Mouse (Mus musculus): ENCODE measurements around the gene Alkbh3. TPM values are rescaled to one million over a fixed set of nuclear protein-coding genes. Genes with fewer than 3 reads are reported as not detected.

Gene Alkbh3
- polyA plus RNA-seq, 1 experiment from 2014 or later: 64.9 TPM

- H3K4me1 ChIP-seq: no peaks in the 10 kb centered on the region
- H3K4me3 ChIP-seq: no peak overlapping the region
- H3K27ac ChIP-seq (replicated peaks): no peak overlapping the region
- 81% methylated on average over 1 of the region's 1 CpGs for WGBS
- no peak overlapping the region for H3K4me2 ChIP-seq
- H3K36me3 ChIP-seq: no peaks in the 10 kb centered on the region
- H3K9me3 ChIP-seq: no peaks in the 10 kb centered on the region
- peaks cover 35% of the 10 kb centered on the region; the same call in 1 of the 2 replicates for H3K27me3 ChIP-seq (replicated peaks)
- no peak overlapping the region for H3K9ac ChIP-seq
- no peak for ATAC-seq (ENCODE audit: extremely low read depth, insufficient number of reproducible peaks, low FRiP score, low TSS enrichment)
Measured at GRCm38 (mm10) chr2:93963802-93964201, 46.8 kb downstream of the Alkbh3 start.

- peaks cover 54% of the 10 kb centered on the region for H3K27me3 ChIP-seq (replicated peaks)
- H3K9me3 ChIP-seq: no peaks in the 10 kb centered on the region
- no peak overlapping the region for H3K4me3 ChIP-seq
- no peak for ATAC-seq (ENCODE audit: extremely low read depth, insufficient number of reproducible peaks, low FRiP score, low TSS enrichment)
- H3K4me2 ChIP-seq: no peak overlapping the region
- H3K27ac ChIP-seq (replicated peaks): no peak overlapping the region
- H3K4me1 ChIP-seq: 0 out of 2 replicates have a peak, but pooled peaks cover under 1% of the 10 kb centered on the region
- no peak overlapping the region for H3K9ac ChIP-seq
- H3K36me3 ChIP-seq: no peaks in the 10 kb centered on the region
- WGBS: 58% methylated on average over 8 of the region's 8 CpGs
Measured at GRCm38 (mm10) chr2:93961716-93962115, 48.9 kb downstream of the Alkbh3 start.

GRCm38 (mm10) chr2:93959346-93959745 is 51.3 kb downstream of the Alkbh3 start:
- H3K4me3 ChIP-seq: no peak overlapping the region
- H3K4me2 ChIP-seq: no peak overlapping the region
- WGBS: 69% methylated on average over 8 of the region's 8 CpGs
- peaks cover 25% of the 10 kb centered on the region for H3K4me1 ChIP-seq
- no peak overlapping the region for H3K9ac ChIP-seq
- no peak overlapping the region for H3K27ac ChIP-seq (replicated peaks)
- no peaks in the 10 kb centered on the region for H3K9me3 ChIP-seq
- peaks cover 61% of the 10 kb centered on the region for H3K27me3 ChIP-seq (replicated peaks)
- no peaks in the 10 kb centered on the region for H3K36me3 ChIP-seq
- no peak for ATAC-seq (ENCODE audit: extremely low read depth, insufficient number of reproducible peaks, low FRiP score, low TSS enrichment)

GRCm38 (mm10) chr2:93958216-93958615 is 52.4 kb downstream of the Alkbh3 start:
- H3K4me1 ChIP-seq: peaks cover 27% of the 10 kb centered on the region
- no peak for ATAC-seq (ENCODE audit: extremely low read depth, insufficient number of reproducible peaks, low FRiP score, low TSS enrichment)
- no peaks in the 10 kb centered on the region for H3K9me3 ChIP-seq
- no peaks in the 10 kb centered on the region for H3K36me3 ChIP-seq
- no peak overlapping the region for H3K27ac ChIP-seq (replicated peaks)
- H3K4me3 ChIP-seq: no peak overlapping the region
- whole genome bisulfite sequencing: 58% methylated on average over 3 of the region's 3 CpGs
- H3K27me3 ChIP-seq (replicated peaks): peaks cover 72% of the 10 kb centered on the region
- H3K4me2 ChIP-seq: no peak overlapping the region
- H3K9ac ChIP-seq: no peak overlapping the region

GRCm38 (mm10) chr2:93957785-93958175 is 52.8 kb downstream of the Alkbh3 start:
- Histone ChIP-seq H3K4me3 (no peak overlapping the region), H3K9ac (no peak overlapping the region), H3K9me3 (no peaks in the 10 kb centered on the region), H3K36me3 (no peaks in the 10 kb centered on the region), H3K4me1 (peaks cover 27% of the 10 kb centered on the region), H3K27ac (replicated peaks) (no peak overlapping the region), H3K27me3 (replicated peaks) (peaks cover 75% of the 10 kb centered on the region), H3K4me2 (peak overlapping the region; percentile 99; the same call in 1 of the 2 replicates)
- ATAC-seq (ENCODE audit: extremely low read depth, insufficient number of reproducible peaks, low FRiP score, low TSS enrichment): no peak
- 54% methylated on average over 8 of the region's 8 CpGs for WGBS

- H3K4me2 ChIP-seq: peak within 1 kb of the TSS; percentile 99
- ATAC-seq (ENCODE audit: extremely low read depth, insufficient number of reproducible peaks, low FRiP score, low TSS enrichment): peak; percentile 21; the same call in 1 of the 2 replicates
- peaks cover 27% of the 10 kb centered on the region for H3K4me1 ChIP-seq
- H3K36me3 ChIP-seq: no peaks in the 10 kb centered on the region
- H3K27ac ChIP-seq (replicated peaks): peak within 1 kb of the TSS; percentile 32; the same call in 1 of the 2 replicates
- H3K9ac ChIP-seq: peak within 1 kb of the TSS; percentile 87
- H3K9me3 ChIP-seq: no peaks in the 10 kb centered on the region
- WGBS: 6% methylated on average over 46 of the region's 62 CpGs
- H3K4me3 ChIP-seq: peak within 1 kb of the TSS; percentile 74
- H3K27me3 ChIP-seq (replicated peaks): peaks cover 82% of the 10 kb centered on the region
Measured at GRCm38 (mm10) chr2:93956908-93957784, 53.5 kb downstream of the Alkbh3 start, which contains the start of gene Gm13889. TSS of gene Gm13889 (minus strand) at chr2:93957201.

GRCm38 (mm10) chr2:93956331-93956801 is 54.2 kb downstream of the Alkbh3 start:
- peak overlapping the region; percentile 32; the same call in 1 of the 2 replicates for H3K27ac ChIP-seq (replicated peaks)

GRCm38 (mm10) chr2:93955886-93956285 is 54.7 kb downstream of the Alkbh3 start:
- Histone ChIP-seq H3K27me3 (replicated peaks) (peaks cover 79% of the 10 kb centered on the region), H3K36me3 (no peaks in the 10 kb centered on the region), H3K9me3 (no peaks in the 10 kb centered on the region), H3K9ac (peak overlapping the region; percentile 87), H3K4me1 (peaks cover 27% of the 10 kb centered on the region), H3K4me3 (peak overlapping the region; percentile 74), H3K27ac (replicated peaks) (0 out of 2 replicates have a peak overlapping the region, but pooled peaks have one; percentile 32), H3K4me2 (peak overlapping the region; percentile 99)
- WGBS: under 1% methylated on average over 31 of the region's 31 CpGs
- ATAC-seq (ENCODE audit: extremely low read depth, insufficient number of reproducible peaks, low FRiP score, low TSS enrichment): no peak

More at GRCm38 (mm10) chr2:93956331-93956801, 54.2 kb downstream of the Alkbh3 start:
- no peaks in the 10 kb centered on the region for H3K36me3 ChIP-seq
- ATAC-seq (ENCODE audit: extremely low read depth, insufficient number of reproducible peaks, low FRiP score, low TSS enrichment): 0 out of 2 replicates have a peak, but pooled peaks have one; percentile 34
- H3K27me3 ChIP-seq (replicated peaks): peaks cover 83% of the 10 kb centered on the region
- H3K4me2 ChIP-seq: peak overlapping the region; percentile 99
- peaks cover 27% of the 10 kb centered on the region for H3K4me1 ChIP-seq
- WGBS: under 1% methylated on average over 35 of the region's 44 CpGs
- H3K9me3 ChIP-seq: no peaks in the 10 kb centered on the region
- H3K4me3 ChIP-seq: peak overlapping the region; percentile 74
- H3K9ac ChIP-seq: peak overlapping the region; percentile 87

GRCm38 (mm10) chr2:93954781-93955578 is 55.6 kb downstream of the Alkbh3 start:
- Histone ChIP-seq H3K4me1 (peaks cover 27% of the 10 kb centered on the region), H3K4me3 (peak overlapping the region; percentile 74), H3K9ac (peak overlapping the region; percentile 87), H3K27me3 (replicated peaks) (peaks cover 74% of the 10 kb centered on the region), H3K9me3 (no peaks in the 10 kb centered on the region), H3K4me2 (peak overlapping the region; percentile 99), H3K27ac (replicated peaks) (no peak overlapping the region), H3K36me3 (no peaks in the 10 kb centered on the region)
- WGBS: under 1% methylated on average over 32 of the region's 32 CpGs
- ATAC-seq (ENCODE audit: extremely low read depth, insufficient number of reproducible peaks, low FRiP score, low TSS enrichment): no peak

- Histone ChIP-seq H3K9ac (no peak overlapping the region), H3K9me3 (peaks cover 4% of the 10 kb centered on the region; the same call in 1 of the 2 replicates), H3K4me1 (peaks cover 27% of the 10 kb centered on the region), H3K4me3 (no peak overlapping the region), H3K27ac (replicated peaks) (no peak overlapping the region), H3K36me3 (no peaks in the 10 kb centered on the region), H3K4me2 (no peak overlapping the region), H3K27me3 (replicated peaks) (peaks cover 74% of the 10 kb centered on the region)
- no peak for ATAC-seq (ENCODE audit: extremely low read depth, insufficient number of reproducible peaks, low FRiP score, low TSS enrichment)
- 77% methylated on average over 9 of the region's 9 CpGs for WGBS
Measured at GRCm38 (mm10) chr2:93953726-93954125, 56.9 kb downstream of the Alkbh3 start.

GRCm38 (mm10) chr2:93946976-93947375 is 63.6 kb downstream of the Alkbh3 start:
- WGBS: 55% methylated on average over 5 of the region's 5 CpGs
- Histone ChIP-seq H3K4me3 (no peak overlapping the region), H3K4me1 (peaks cover 7% of the 10 kb centered on the region), H3K9ac (no peak overlapping the region), H3K27ac (replicated peaks) (no peak overlapping the region), H3K9me3 (peaks cover 16% of the 10 kb centered on the region), H3K36me3 (no peaks in the 10 kb centered on the region), H3K4me2 (no peak overlapping the region), H3K27me3 (replicated peaks) (peaks cover 59% of the 10 kb centered on the region)
- ATAC-seq (ENCODE audit: extremely low read depth, insufficient number of reproducible peaks, low FRiP score, low TSS enrichment): no peak

Measured in heart, embryonic 13.5 days (tissue).